Mouse (Mus musculus) cerebellum, adult 2 months (tissue): ENCODE results near the gene Slc17a2. TPM values are rescaled to one million over a fixed set of nuclear protein-coding genes. Genes with fewer than 3 reads are reported as not detected.
"Not testable (repeated sequence)": the region's sequence is repeated elsewhere in the genome, so short reads cannot be mapped to it uniquely, and the experiment has no call there.

Experiments
- DNase-seq, 2 experiments: peaks; one replicate each; pipeline ENCODE4 v3.0.0; 2021
- H3K27ac ChIP-seq: fragments of 200-500 bp; 2 replicates; pipeline ENCODE4 v1.5.1; 2012; ENCODE audit warnings: low read length, control low read depth, inconsistent platforms; ENCODE audit not compliant: insufficient read depth
- H3K27me3 ChIP-seq: fragments of 200-500 bp; 2 replicates; pipeline ENCODE4 v1.6.1; 2012; ENCODE audit warnings: inconsistent platforms, mild to moderate bottlenecking, low read length, moderate library complexity; ENCODE audit not compliant: control insufficient read depth, insufficient read depth
- H3K4me1 ChIP-seq: fragments of 200-500 bp; 2 replicates; pipeline ENCODE4 v1.6.1; 2011; ENCODE audit warnings: low read length; ENCODE audit not compliant: control insufficient read depth, insufficient read depth
- H3K4me3 ChIP-seq: fragments of 200-500 bp; replicated peaks from 2 replicates; pipeline ENCODE3; 2011; ENCODE audit warnings: mild to moderate bottlenecking, low read depth, low read length, control low read depth; ENCODE audit not compliant: insufficient read depth
- CTCF ChIP-seq: fragments of 200-500 bp; IDR thresholded peaks from 2 replicates; pipeline ENCODE4 v1.5.1; 2011; ENCODE audit warnings: low read depth, mild to moderate bottlenecking, control low read depth, low read length, moderate library complexity, borderline replicate concordance; ENCODE audit not compliant: insufficient read depth
- POLR2A ChIP-seq: fragments of 200-500 bp; IDR thresholded peaks from 2 replicates; pipeline ENCODE4 v1.6.1; 2011; ENCODE audit warnings: low read length, control low read depth, borderline replicate concordance; ENCODE audit not compliant: insufficient read depth
- WGBS: fragments of 180-500 bp; shearing (Covaris S2); methylation state at CpG from one replicate; pipeline ENCODE4 v1.1.7; 2018; 5-methylcytosine and 5-hydroxymethylcytosine counted together
- polyA plus RNA-seq: library from polyadenylated mRNA; depleted of rRNA; stranded (reverse); fragments of >200 nt; gene quantifications from 2 replicates; pipeline ENCODE4 v1.2.3, GENCODE M21; 2012

The Slc17a2 gene
- polyA plus RNA-seq, 1 experiment, result not detected

DNA sequence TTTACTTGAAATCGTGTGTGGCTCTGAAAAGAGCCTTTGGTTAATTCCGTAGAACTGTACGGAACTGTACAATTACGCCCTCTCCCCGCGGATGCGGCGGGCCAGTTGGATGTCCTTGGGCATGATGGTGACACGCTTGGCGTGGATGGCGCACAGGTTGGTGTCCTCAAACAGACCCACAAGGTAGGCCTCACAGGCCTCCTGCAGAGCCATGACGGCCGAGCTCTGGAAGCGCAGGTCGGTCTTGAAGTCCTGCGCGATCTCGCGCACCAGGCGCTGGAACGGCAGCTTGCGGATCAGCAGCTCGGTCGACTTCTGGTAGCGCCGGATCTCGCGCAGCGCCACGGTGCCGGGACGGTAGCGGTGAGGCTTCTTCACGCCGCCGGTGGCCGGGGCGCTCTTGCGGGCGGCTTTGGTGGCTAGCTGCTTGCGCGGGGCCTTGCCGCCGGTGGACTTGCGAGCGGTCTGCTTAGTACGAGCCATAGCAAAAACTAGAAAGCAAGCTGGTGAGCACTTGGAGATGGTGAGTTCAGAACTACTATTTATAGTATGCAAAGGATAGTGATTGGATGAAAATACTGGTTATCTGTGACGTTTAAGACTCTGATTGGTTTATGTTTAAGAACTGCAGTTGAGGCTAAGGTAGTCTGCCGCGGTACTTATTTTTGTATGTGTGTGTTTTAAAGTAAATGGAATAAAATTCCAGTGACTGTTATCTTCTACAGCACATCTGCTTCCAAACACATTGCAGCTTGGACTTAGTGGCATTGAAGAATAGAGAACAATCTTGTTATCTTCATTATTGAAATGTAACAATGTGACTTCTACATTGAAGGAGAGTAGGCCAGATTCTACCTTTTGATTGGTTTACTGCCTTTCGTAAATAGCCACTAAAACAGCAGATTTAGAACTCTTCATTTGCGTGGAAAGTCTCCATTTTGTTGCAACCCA, 44.6 kb upstream of the Slc17a2 start, which contains the start of gene Hist1h3a:
Gene Hist1h3a, minus strand, starts transcription at position 516 of the 951 bp plus-strand sequence.
- H3K4me1 ChIP-seq, H3K27me3 ChIP-seq: not testable (repeated sequence)
- Histone ChIP-seq H3K27ac (peak within 1 kb of the TSS; percentile 47), H3K4me3 (peak within 1 kb of the TSS; percentile 67)
- under 1% methylated on average over 36 of the region's 52 CpGs for WGBS
- DNase-seq, result peak; percentile 70 to 86
- peak; percentile 55; the same call in 1 of the 2 replicates for TF ChIP-seq POLR2A

DNA sequence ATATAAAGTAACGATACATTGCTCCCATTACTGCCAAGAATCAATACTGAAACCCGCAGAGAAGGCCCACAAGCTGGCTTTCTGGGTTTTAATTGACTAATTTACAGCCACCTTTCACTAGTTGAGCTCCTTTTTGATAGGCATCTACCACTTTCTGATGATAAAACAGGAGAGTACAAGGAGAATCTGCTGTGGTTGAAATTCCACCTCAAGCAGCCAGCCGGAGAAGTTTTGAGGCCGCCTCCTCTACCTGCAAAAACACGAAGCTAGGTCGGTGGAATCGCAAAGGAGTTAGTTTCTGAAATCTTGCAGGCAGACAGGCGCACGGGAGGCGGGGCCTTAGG, 43.6 kb upstream of the Slc17a2 start:
- DNase-seq, result no peak
- 1% methylated on average over 10 of the region's 10 CpGs for WGBS

DNA sequence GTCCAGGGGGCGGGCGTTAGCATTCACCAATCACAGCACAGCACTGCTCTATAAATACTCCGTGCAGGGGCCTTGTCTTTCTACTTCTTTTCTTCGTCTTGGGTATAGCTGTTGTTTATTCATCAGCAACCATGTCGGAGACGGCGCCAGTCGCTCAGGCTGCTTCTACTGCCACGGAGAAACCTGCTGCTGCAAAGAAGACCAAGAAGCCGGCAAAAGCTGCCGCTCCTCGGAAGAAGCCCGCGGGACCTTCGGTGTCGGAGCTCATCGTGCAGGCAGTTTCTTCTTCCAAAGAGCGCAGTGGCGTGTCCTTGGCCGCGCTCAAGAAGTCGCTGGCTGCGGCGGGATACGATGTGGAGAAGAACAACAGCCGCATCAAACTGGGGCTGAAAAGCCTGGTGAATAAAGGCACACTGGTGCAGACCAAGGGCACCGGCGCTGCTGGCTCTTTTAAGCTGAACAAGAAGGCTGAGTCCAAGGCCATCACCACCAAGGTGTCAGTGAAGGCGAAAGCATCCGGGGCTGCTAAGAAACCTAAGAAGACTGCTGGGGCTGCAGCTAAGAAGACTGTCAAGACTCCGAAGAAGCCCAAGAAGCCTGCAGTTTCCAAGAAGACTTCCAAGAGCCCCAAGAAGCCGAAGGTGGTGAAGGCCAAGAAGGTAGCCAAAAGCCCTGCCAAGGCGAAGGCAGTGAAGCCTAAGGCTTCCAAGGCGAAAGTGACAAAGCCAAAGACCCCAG, 43.0 kb upstream of the Slc17a2 start, which contains the start of gene Hist1h1a:
Gene Hist1h1a, plus strand, starts transcription at position 81 of the 738 bp plus-strand sequence.
- peak; percentile 77 to 78 for DNase-seq
- TF ChIP-seq CTCF, result no peak
- peak; percentile 69; the same call in 1 of the 2 replicates for TF ChIP-seq POLR2A
- no peaks in the 10 kb centered on the region; the same call in 1 of the 2 replicates for H3K4me1 ChIP-seq
- WGBS, result 2% methylated on average over 34 of the region's 34 CpGs
- peak within 1 kb of the TSS; percentile 70 for H3K4me3 ChIP-seq
- no peaks in the 10 kb centered on the region for H3K27me3 ChIP-seq
- H3K27ac ChIP-seq, result 0 out of 2 replicates have a peak within 1 kb of the TSS, but pooled peaks have one; percentile 0

More for the DNA sequence above, 43.6 kb upstream of the Slc17a2 start:
- TF ChIP-seq POLR2A (no peak), CTCF (no peak)
- no peaks in the 10 kb centered on the region; the same call in 1 of the 2 replicates for H3K4me1 ChIP-seq
- peak overlapping the region; percentile 70 for H3K4me3 ChIP-seq
- no peaks in the 10 kb centered on the region for H3K27me3 ChIP-seq
- H3K27ac ChIP-seq, result no peak overlapping the region

DNA sequence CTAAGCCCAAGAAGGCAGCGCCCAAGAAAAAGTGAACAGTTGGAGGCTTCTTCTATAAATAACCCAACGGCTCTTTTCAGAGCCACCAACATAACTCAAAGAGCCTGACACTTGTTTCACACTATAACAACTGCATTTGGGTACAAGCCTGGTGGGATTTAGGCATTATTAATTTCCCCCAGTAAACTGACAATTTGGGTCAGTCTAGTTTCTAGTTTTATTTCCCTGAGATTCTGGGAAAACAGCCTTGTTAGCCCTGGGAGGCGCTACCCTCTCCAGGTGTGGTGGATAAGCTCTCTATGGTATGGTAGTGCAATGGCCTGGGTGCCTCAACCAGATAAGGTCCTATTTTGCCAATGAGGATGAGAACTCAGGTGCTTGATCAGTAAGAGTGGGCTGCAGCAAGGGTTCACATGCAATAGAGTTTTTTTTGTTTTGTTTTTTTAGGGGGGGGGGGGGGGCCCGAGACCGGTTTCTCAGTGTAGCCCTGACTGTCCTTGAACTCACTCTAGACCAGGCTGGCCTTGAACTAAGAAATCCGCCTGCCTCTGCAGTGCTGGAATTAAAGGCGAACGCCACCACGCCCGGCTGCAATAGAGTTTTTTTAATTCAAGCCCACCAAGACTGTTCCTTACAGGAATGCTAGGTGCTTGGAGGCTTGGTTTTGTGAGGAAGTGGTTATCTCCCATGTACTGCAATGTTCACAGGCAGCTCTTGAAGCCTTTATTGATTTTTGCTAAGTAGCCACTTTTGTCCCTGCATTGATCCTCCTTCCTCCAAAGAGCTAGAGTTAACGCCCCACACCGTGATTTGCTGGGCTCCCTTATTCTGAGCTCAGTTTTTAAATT, 42.2 kb upstream of the Slc17a2 start:
- Histone ChIP-seq H3K4me1 (no peaks in the 10 kb centered on the region; the same call in 1 of the 2 replicates), H3K4me3 (peak overlapping the region; percentile 70), H3K27ac (no peak overlapping the region), H3K27me3 (no peaks in the 10 kb centered on the region)
- no peak for TF ChIP-seq POLR2A
- TF ChIP-seq CTCF, result no peak
- 46% methylated on average over 12 of the region's 12 CpGs for WGBS
- DNase-seq, result no peak

DNA sequence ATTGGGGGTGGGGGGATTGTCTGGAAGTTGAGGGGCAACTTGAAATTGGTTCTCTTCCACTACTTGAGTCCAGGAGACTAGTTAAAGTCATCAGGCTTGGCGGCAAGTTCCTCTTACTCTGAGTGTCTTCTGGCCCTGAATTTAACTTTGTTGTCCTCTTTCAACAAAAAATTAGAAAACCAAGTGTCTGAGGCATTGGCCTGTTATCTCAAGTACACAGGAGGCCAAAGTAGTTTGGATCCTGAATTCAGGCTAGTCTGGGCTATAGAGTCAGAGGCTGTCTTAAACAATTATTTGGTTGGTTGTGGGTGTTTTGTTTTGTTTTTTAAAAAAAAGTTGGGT, 41.6 kb upstream of the Slc17a2 start:
- H3K27ac ChIP-seq, result no peak overlapping the region
- no peak overlapping the region for H3K4me3 ChIP-seq
- 80% methylated on average over 1 of the region's 1 CpGs for WGBS
- TF ChIP-seq CTCF (no peak), POLR2A (no peak)
- no peaks in the 10 kb centered on the region; the same call in 1 of the 2 replicates for H3K4me1 ChIP-seq
- no peaks in the 10 kb centered on the region for H3K27me3 ChIP-seq
- DNase-seq, result no peak

DNA sequence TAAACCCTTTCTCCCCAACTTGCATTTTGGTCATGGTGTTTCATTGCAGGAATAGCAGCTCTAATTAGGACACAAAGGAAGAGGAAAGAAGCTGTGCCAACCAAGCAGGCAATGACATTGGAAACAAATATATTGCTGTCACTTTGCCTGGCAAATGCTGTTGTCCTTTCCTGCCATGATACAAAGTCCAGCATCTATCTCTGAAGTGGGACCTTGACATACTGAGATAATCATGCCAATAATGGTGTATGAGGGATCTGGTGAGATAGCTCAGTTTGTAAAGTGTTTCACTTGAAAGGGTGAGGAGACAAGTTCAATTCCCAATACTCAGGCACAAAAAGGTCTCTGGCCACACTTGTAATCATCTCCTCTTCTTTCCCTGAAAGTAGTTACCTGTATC, 40.0 kb upstream of the Slc17a2 start:
- Histone ChIP-seq H3K27ac (no peak overlapping the region), H3K4me3 (no peak overlapping the region), H3K4me1 (no peaks in the 10 kb centered on the region; the same call in 1 of the 2 replicates), H3K27me3 (no peaks in the 10 kb centered on the region)
- TF ChIP-seq POLR2A (no peak), CTCF (no peak)
- DNase-seq, result no peak

DNA sequence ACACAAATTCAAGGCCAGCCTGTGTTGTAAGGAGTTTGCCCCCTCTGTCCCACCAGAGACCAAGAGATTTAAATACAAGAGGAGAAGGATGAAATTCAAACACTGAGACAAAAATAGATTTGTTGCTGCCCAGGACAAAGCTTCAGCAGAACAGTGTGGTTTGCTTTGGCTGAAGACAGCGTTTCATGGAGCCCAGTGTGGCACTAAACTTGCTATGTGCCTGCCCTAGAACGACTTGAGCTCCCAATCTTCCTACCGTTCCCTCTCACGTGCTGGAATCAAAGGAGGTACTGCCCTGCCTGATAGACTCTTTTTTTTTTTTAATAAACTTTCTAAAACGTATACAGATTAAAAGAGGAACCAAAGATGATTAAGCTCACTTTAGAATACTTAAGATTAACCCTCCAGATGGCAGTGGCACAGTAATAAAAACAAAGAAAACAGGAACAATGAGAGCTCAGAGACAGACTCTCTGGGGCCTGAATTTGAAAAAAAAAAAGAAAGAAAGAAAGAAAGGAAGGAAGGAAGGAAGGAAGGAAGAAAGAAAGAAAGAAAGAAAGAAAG, 37.9 kb upstream of the Slc17a2 start:
- no peak for DNase-seq
- TF ChIP-seq CTCF (no peak), POLR2A (no peak)
- Histone ChIP-seq H3K4me3 (no peak overlapping the region), H3K4me1 (no peaks in the 10 kb centered on the region), H3K27ac (no peak overlapping the region), H3K27me3 (no peaks in the 10 kb centered on the region)
- WGBS, result 51% methylated on average over 5 of the region's 5 CpGs

DNA sequence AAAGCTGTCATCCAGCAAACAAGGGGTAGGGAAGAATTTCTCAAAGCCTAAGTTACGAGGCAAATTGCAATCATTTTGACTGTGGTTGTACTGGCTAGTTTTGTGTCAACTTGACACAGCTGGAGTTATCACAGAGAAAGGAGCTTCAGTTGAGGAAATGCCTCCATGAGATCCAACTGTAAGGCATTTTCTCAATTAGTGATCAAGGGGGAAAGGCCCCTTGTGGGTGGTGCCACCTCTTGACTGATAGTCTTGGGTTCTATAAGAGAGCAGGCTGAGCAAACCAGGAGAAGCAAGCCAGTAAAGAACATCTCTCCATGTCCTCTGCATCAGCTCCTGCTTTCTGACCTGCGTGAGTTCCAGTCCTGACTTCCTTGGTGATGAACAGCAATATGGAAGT, 37.2 kb upstream of the Slc17a2 start, which contains the start of gene Trim38:
Gene Trim38, plus strand, starts transcription at position 301 of the 400 bp plus-strand sequence.
- H3K4me1 ChIP-seq, H3K27ac ChIP-seq, H3K4me3 ChIP-seq, H3K27me3 ChIP-seq, DNase-seq: not testable (repeated sequence)
- WGBS, result 87% methylated on average over 2 of the region's 2 CpGs
